Mouse (Mus musculus): ENCODE results near the gene Upf2.

- TF ChIP-seq POLR2A (IDR thresholded peaks at IDR 0.05; ENCODE audit: insufficient read depth, low read depth, low read length) (no peak), CTCF (IDR thresholded peaks at IDR 0.05; ENCODE audit: insufficient read depth, low read depth, low read length) (no peak)
These were observed 2.3 kb upstream of the Upf2 start for GRCm38 (mm10) chr2:5948964-5949363.

Data from olfactory bulb, adult 2 months (tissue).